Mouse (Mus musculus) CD8-positive naive resting alpha-beta T cell, adult 2 months (primary cell): ENCODE results near the gene Cd2.

Source experiments
- DNase-seq, 2 experiments: peaks; one replicate each; pipeline ENCODE4 v3.0.0; 2022; ENCODE audit warnings: low read depth in 2 of 2, low spot score in 2 of 2

Gene Cd2

DNA sequence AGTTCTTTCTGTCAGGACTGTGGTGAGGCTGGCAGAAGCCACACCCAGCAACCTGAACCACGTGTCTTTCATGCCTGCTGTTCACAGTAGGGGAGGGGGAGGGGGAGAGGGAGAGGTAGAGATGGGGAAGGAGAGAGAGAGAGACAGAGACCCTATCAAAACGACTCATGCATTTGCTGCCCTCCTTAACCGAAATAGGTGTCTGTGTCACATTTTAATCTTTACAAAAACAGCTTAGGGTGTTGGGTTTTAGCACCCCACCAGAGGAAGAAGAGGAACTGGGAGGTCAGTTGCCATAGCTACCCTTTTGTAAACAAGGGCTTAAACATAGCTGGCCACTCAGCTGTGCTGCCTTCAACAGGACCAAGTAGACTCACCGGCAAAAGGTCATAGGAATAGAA lies at the start of gene Cd2:
Gene Cd2, minus strand, starts transcription at position 29 of the 401 bp plus-strand sequence.
- no peak for DNase-seq

- DNase-seq = no peak
These were observed 40.9 kb upstream of the Cd2 start for GRCm38 (mm10) chr3:101328617-101329016.

GRCm38 (mm10) chr3:101327248-101327647 lies 39.5 kb upstream of the Cd2 start:
- no peak for DNase-seq

DNA sequence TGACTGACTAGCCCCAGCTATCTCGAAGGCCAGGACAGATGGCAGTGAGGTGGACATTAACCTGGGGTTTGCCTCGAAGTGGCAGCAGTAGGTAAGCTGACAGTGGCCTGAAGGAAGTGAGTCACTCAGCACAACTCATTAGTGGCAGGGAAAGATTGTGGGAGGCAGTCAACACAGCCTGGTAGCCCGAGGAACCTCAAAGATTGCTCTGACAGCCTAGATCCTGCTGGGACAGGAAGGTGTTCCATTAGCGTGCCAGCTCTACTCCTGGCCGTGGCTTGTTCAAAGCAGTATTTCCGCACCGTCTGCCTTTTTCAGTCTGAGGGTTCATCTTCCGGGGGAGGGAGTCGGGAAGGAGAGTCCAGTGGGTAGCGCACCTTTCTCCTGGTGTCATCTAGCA lies 34.7 kb upstream of the Cd2 start:
- no peak for DNase-seq

- DNase-seq = no peak
These were observed 33.1 kb upstream of the Cd2 start for GRCm38 (mm10) chr3:101320874-101321273.

DNA sequence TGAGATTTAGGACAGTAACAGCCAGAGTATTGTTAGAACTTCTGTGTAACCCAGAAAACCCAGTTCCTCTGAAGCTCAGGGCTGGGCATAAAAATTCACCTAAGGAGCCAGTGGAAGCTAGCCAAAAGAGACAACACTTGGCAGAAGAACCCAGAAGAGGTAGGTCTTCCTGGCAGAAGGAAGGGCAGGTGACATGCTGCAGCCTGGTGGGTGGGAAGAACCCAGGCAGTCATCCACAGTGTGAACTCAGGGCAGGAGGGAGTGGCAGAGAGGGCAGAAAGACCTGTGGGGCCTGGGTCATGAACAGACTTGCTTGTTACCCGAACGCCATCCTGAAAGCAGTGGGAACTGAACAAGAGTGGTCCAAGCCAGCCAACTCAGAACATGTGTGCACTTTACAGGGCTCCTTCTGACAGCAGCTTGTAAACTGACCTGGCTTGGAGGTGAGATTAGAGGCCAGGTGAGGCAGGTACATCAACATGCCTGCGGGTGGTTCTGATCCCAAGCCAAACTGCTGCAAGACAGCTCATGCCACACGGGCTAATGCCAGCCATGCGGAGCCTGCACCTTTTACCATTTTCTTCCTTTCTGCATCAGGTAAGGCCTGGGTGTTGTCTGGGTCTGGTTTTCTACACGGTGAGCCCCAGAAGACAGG lies 30.9 kb upstream of the Cd2 start:
- no peak for DNase-seq

DNA sequence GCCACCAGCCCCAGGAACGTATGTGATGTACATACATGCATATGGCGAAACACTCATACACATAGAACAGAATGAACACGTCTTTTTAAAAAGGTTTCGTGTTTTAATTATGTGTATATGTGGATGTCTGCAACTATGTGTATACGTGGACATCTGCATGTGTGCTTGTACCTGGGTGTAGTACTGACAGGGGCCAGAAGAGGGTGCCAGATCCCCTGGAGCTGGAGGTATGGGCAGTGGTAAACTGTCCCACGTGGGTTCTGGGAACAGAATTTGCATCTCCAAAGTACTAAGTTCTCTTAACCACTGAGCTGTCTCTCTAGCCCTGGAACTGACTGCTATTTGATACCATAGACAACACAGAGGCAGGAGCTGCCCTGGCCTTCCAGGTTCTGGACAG lies 30.4 kb upstream of the Cd2 start:
- peak in 1 of 2 experiments; percentile 27 for DNase-seq

- DNase-seq = no peak
These were observed 27.2 kb upstream of the Cd2 start for GRCm38 (mm10) chr3:101314954-101315353.

- DNase-seq = no peak
These were observed 25.7 kb upstream of the Cd2 start for GRCm38 (mm10) chr3:101313266-101314051.

DNA sequence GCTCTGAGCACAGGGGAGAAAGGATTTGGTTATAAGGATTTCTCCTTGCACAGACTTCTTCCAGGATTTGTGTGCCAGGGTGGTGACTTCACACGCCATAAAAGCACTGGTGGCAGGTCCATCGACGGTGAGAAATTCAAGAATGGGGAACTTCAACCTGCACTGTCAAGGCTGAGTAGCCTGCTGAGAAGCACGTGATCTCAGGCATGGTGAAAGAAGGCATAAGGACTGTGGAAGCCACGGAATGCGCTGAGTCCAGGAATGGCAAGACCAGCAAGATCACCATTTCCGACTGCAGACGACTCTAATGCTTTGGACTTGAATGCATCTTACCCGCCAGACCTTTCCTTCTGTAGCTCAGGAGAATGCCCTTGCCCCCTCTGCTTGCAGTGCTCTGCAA lies 23.2 kb upstream of the Cd2 start:
- DNase-seq = no peak

DNA sequence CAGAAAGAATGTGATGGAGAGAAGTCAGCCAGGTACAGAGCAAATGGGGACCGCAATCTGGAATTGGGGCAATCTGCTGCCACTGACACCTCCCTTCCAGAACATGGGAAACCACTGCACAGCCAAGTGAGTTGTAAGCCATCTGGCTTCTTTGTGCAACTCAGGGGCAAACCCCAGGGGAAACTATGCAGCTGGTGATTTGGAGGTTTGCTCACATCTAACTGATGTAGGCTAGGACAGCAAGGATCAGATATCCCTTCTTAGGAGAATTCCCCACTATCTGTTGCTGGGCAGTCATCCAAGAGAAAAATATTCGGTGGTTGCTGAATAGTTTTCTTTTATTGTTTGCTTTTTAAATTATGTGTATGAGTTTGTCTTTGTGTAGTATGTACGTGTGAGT lies 21.9 kb upstream of the Cd2 start:
- no peak for DNase-seq

- DNase-seq = no peak
These were observed 18.4 kb upstream of the Cd2 start for GRCm38 (mm10) chr3:101306090-101306489.

DNA sequence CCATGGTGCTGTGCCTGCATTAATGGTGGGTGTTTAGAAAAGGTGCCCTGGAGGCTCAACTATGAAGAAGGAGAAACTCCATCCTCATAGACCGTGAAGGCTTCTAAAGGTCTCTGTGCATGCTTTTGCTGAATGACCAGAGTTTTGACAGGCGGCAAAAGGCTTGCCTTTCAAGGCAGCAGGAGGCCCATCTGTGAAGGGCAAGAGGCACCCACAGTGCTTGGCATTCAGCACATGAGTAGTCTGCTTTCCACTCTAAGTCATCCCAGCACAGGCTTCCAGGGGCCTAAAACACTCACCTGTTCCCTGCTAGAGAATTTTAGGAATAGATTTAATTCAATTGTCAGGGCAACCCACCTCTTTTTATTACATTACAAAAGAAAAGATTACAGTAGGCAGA lies 17.3 kb upstream of the Cd2 start:
- DNase-seq = no peak

GRCm38 (mm10) chr3:101304156-101304555 lies 16.4 kb upstream of the Cd2 start:
- DNase-seq = peak; percentile 67 to 78

DNA sequence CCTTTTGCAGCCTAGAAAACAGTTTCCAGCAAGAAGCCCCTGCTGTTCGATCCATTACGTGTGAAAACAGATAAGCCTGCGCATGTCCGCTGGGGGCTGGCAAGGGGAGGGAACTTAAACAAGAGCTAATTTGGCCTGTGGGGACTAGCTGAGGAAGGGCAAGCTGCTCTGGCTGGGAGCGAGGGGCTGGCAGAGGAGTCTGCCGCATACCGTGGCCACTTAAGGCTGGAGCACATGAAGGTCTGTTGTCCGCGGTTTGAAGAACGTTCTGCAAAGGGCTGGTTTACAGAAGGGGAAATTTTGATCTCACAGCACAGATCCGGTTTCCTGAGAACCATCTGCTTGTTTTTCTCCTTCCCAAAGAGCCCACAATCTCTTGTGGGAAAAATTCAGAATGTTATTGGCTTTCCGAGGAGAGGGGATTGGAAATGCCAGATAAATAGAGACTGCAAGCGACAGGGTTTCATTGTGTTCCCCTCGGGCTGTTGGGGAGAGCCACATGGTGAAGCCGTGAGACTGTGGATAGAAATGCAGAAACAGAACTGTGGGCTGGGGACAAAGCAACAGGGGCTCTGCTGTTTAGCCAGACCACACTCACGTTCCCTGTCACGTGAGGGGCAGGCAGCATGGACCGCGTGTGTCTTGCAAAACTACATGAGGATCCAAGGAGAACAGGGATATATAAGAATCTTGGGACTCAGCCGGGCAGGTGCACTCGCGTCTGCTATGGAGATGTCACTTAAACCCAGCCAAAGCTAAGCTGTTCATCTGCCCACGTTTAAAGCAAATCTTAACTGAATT lies 12.7 kb upstream of the Cd2 start:
- DNase-seq = no peak

- DNase-seq = no peak
These were observed 11.9 kb upstream of the Cd2 start for GRCm38 (mm10) chr3:101299591-101299990.

- no peak for DNase-seq
These were observed 9.5 kb upstream of the Cd2 start for GRCm38 (mm10) chr3:101297221-101297620.

- DNase-seq = no peak
These were observed 8.4 kb upstream of the Cd2 start for GRCm38 (mm10) chr3:101295931-101296820.

DNA sequence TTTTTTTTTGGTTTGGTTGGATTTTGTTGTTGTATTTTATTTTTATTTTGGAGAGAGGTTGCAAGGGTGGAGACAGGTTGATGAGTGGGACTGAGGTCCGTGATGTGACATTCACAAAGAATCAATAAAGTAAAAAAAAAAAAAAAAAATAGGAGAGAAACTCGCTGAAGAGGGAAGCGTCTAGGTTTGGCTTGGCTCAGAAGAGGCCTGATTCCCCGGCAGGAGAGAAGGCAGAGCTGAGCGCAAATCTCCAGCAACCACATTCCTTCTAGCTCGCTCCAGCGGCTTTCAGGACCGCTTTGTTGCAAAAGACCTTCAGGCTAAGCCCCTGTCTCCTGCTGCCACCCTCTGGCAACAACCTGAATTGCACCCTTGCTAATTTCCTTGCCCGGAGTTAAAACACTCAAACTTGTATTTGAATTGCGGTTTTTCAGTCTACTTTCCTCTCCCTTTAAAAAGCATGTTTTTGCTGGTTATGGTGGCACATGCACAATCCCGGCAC lies 7.7 kb upstream of the Cd2 start:
- DNase-seq = peak; percentile 88 to 96

DNA sequence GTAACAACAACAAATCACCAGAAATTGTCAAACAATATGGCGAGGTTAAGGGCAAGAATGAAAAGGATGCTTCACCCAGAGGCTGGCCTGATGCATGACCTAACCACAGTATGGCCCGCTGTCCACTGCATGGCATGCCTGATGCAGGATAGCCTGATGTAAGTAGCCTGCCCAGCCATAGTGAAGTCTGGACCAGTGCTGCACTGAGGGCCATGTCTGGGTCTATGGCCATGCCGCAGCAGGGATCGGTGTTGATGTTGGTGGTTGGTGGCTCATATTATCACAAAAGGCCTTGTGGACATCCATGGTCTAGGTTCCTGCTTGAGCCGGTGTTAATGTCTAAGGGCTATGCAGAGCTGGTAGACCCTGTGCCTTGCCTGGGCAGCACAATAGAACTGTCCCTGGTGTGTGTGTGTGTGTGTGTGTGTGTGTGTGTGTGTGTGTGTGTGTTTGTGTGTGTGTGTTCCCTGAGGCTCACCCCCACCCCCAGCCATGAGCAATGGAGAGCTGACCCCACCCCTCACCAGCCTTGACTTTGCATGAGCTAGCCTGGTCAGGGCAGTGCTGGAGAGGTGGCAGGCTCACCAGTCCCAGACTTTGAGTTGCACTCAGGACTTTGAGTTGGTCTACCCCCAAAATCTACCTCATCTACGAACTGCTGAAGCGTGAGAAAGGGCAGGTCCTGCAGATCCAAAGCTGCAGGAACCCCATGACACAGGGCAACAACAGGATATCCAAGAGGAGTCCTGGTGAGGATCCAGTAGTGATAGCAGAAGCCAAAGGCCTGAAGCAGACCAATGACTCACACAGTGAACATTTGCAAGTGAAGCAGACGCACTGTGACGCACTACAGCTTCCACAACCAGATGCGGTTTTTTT lies 7.0 kb upstream of the Cd2 start:
- no peak for DNase-seq
